Mouse (Mus musculus): ENCODE measurements around the gene Gchfr.

DNA sequence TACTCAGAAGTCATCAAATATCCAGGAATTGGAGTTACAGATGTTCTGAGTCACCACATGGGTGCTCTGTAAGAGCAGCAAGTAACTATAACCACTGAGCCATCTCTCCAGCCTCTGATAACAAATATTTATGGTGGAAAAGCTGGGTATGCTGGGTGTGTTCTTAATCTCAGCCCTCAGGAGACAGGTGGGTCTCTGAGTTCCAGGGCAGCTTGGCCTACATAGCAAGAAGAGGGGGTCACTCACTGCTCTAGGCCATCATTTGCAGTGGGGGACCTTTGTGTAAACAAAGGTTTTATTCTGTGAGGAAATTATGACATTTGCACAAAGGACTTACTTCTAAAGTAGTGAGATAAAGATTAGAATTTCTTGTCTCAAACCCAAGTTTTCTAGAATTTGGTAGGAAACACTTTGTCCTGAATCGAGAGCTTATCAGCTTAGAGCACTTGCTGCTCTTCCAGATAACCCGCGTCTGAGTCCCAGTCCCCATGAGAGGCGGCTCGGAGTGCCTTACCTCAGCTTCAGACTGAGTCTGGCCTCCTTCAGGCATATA is 31.2 kb upstream of the Gchfr start:
- no peak for TF ChIP-seq CTCF (IDR thresholded peaks at IDR 0.05; ENCODE audit: extremely low read depth, insufficient read depth, low read length)
- TF ChIP-seq POLR2A (IDR thresholded peaks at IDR 0.05; ENCODE audit: extremely low read depth, insufficient read depth, low read length) = no peak
